Mouse (Mus musculus): ENCODE measurements at regions not wholly inside any gene's neighbourhood (a gene's known extent, or its start where the extent isn't known, plus 50 kb on each side); places are given as distances from the start of the nearest gene placed in this dataset.

DNA sequence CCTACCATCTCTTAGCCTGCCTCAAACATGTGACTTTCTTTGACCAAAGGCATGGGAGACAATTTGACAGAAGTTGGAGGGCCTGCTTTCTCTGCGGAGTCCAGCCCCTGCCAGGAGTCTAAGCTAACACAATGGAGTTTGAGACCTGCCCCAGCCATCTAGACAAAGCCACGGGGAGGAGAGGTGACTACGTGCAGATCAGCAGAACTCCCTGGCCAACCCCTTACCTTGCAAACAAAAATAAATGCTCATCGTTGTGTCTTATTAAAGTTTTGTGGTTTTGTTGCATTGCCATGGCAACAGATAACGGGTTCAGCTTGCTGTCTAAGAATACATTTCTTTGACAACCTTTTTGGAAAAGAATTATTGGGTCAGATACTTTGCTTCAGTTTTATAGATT is 282.2 kb upstream of the Stt3b start:
- Histone ChIP-seq H3ac (ENCODE audit: control insufficient read depth, insufficient read length) (no peak overlapping the region), H3K4me3 (no peak overlapping the region), H3K4me2 (ENCODE audit: low read depth) (no peak overlapping the region), H3K36me3 (ENCODE audit: control insufficient read depth, insufficient read depth) (no peaks in the 10 kb centered on the region), H3K27me3 (ENCODE audit: control insufficient read depth, insufficient read depth, insufficient read length) (no peaks in the 10 kb centered on the region), H3K79me2 (ENCODE audit: control insufficient read depth, insufficient read depth) (no peaks in the 10 kb centered on the region)
- TF ChIP-seq CEBPB (IDR thresholded peaks at IDR 0.05; ENCODE audit: insufficient read depth, poor library complexity, severe bottlenecking) (no peak), REST (IDR thresholded peaks at IDR 0.05; ENCODE audit: insufficient read depth, insufficient read length) (no peak), MYOD1 (IDR thresholded peaks at IDR 0.05; ENCODE audit: control insufficient read depth in 1 of 3, insufficient read length in 2 of 3, low read depth in 2 of 3) (no peak), SRF (IDR thresholded peaks at IDR 0.05; ENCODE audit: control insufficient read depth, insufficient read length, low read depth) (no peak), USF1 (IDR thresholded peaks at IDR 0.05; ENCODE audit: low read depth) (no peak), E2F4 (IDR thresholded peaks at IDR 0.05; ENCODE audit: insufficient read depth) (no peak), POLR2AphosphoS2 (IDR thresholded peaks at IDR 0.05; ENCODE audit: insufficient read length, low read depth) (no peak), MAX (IDR thresholded peaks at IDR 0.05; ENCODE audit: low read depth) (no peak), MYOG (IDR thresholded peaks at IDR 0.05; ENCODE audit: control insufficient read depth in 1 of 3, insufficient read depth in 1 of 3, insufficient read length in 2 of 3, low read depth in 2 of 3) (no peak), POLR2A (IDR thresholded peaks at IDR 0.05; ENCODE audit: insufficient read length, low read depth) (no peak), TCF3 (IDR thresholded peaks at IDR 0.05; ENCODE audit: insufficient read length, low read depth) (no peak), TCF12 (IDR thresholded peaks at IDR 0.05; ENCODE audit: insufficient read depth, poor library complexity, severe bottlenecking) (no peak)

DNA sequence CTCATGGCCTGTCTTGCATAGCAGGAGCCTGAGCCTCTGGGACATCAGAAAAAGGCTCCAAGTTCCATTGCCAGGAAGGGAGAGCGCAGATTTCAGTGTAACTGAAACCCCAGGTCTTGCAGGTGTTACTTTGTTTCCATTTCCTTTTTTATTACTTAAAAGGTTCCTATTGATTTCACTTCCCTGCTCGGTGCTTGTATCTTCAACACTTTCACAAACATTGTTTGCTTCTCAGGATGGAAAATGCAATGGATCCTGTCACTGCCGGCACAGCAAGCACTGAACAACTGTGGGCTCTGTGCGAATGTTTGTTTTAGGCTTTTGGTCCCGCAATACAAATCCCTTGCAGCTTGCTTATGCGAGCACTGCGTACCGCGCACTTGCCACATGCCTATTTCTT is 290.0 kb upstream of the Stt3b start:
- H3K27me3 ChIP-seq (ENCODE audit: control insufficient read depth, insufficient read depth, insufficient read length), result no peaks in the 10 kb centered on the region
- no peak overlapping the region for H3K4me3 ChIP-seq
- TF ChIP-seq TCF3 (IDR thresholded peaks at IDR 0.05; ENCODE audit: insufficient read length, low read depth) (no peak), E2F4 (IDR thresholded peaks at IDR 0.05; ENCODE audit: insufficient read depth) (no peak), SRF (IDR thresholded peaks at IDR 0.05; ENCODE audit: control insufficient read depth, insufficient read length, low read depth) (no peak), MYOG (IDR thresholded peaks at IDR 0.05; ENCODE audit: control insufficient read depth in 1 of 3, insufficient read depth in 1 of 3, insufficient read length in 2 of 3, low read depth in 2 of 3) (no peak), TCF12 (IDR thresholded peaks at IDR 0.05; ENCODE audit: insufficient read depth, poor library complexity, severe bottlenecking) (no peak), MAX (IDR thresholded peaks at IDR 0.05; ENCODE audit: low read depth) (no peak), CEBPB (IDR thresholded peaks at IDR 0.05; ENCODE audit: insufficient read depth, poor library complexity, severe bottlenecking) (no peak), REST (IDR thresholded peaks at IDR 0.05; ENCODE audit: insufficient read depth, insufficient read length) (no peak), USF1 (IDR thresholded peaks at IDR 0.05; ENCODE audit: low read depth) (no peak)
- no peaks in the 10 kb centered on the region for H3K36me3 ChIP-seq (ENCODE audit: control insufficient read depth, insufficient read depth)
- H3K4me2 ChIP-seq (ENCODE audit: low read depth), result no peak overlapping the region
- H3K79me2 ChIP-seq (ENCODE audit: control insufficient read depth, insufficient read depth), result no peaks in the 10 kb centered on the region
- no peak overlapping the region for H3ac ChIP-seq (ENCODE audit: control insufficient read depth, insufficient read length)

DNA sequence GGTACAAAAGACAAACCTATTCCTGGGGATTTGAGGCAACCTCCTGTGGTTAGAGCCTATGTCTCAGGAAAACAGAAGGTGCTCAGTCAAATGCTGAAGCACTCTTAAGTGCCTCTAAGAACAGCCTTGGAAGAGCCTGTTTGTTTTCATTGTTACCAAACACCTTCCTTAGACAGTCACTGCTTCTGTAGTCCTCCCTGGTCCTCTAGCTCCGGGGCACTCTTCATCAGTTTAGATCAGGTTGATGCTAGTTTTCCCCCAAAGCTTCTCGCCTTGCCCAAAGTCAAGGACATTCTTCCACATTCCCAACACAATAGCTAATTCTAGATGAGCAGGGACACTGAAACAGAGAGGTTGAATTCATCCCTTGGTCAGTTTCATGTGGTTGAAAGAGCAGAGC is 290.6 kb upstream of the Stt3b start:
- Histone ChIP-seq H3K4me2 (ENCODE audit: low read depth) (no peak overlapping the region), H3K79me2 (ENCODE audit: control insufficient read depth, insufficient read depth) (no peaks in the 10 kb centered on the region), H3K27me3 (ENCODE audit: control insufficient read depth, insufficient read depth, insufficient read length) (no peaks in the 10 kb centered on the region), H3K4me3 (no peak overlapping the region), H3K36me3 (ENCODE audit: control insufficient read depth, insufficient read depth) (no peaks in the 10 kb centered on the region), H3ac (ENCODE audit: control insufficient read depth, insufficient read length) (no peak overlapping the region)
- TF ChIP-seq CEBPB (IDR thresholded peaks at IDR 0.05; ENCODE audit: insufficient read depth, poor library complexity, severe bottlenecking), result no peak
- no peak for TF ChIP-seq MYOD1 (IDR thresholded peaks at IDR 0.05; ENCODE audit: control insufficient read depth in 1 of 3, insufficient read length in 2 of 3, low read depth in 2 of 3)
- TF ChIP-seq POLR2A (IDR thresholded peaks at IDR 0.05; ENCODE audit: insufficient read length, low read depth), result no peak
- TF ChIP-seq E2F4 (IDR thresholded peaks at IDR 0.05; ENCODE audit: insufficient read depth), result no peak
- TF ChIP-seq MYOG (IDR thresholded peaks at IDR 0.05; ENCODE audit: control insufficient read depth in 1 of 3, insufficient read depth in 1 of 3, insufficient read length in 2 of 3, low read depth in 2 of 3), result no peak
- TF ChIP-seq MAX (IDR thresholded peaks at IDR 0.05; ENCODE audit: low read depth), result no peak
- no peak for TF ChIP-seq TCF3 (IDR thresholded peaks at IDR 0.05; ENCODE audit: insufficient read length, low read depth)
- TF ChIP-seq REST (IDR thresholded peaks at IDR 0.05; ENCODE audit: insufficient read depth, insufficient read length), result no peak
- no peak for TF ChIP-seq POLR2AphosphoS2 (IDR thresholded peaks at IDR 0.05; ENCODE audit: insufficient read length, low read depth)
- no peak for TF ChIP-seq TCF12 (IDR thresholded peaks at IDR 0.05; ENCODE audit: insufficient read depth, poor library complexity, severe bottlenecking)
- no peak for TF ChIP-seq SRF (IDR thresholded peaks at IDR 0.05; ENCODE audit: control insufficient read depth, insufficient read length, low read depth)
- no peak for TF ChIP-seq USF1 (IDR thresholded peaks at IDR 0.05; ENCODE audit: low read depth)

DNA sequence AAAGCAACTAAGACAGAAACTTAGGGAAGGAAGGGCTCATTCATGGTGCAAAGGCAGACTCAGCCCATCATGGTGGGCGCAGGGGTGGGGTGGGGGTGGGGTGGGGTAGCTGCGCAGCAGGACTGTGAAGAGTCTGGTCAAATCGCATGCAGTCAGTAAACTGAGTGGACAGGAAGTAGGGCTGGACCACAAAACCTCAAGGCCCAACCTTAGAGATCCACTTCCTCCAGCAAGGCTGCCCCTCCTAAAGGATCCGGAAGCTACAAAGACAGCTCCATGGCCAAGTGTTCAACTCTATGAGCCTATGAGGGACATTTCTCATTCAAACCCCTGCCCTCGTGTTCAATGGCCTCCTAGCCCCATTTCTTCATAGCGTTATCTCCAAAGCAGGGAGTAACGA is 292.6 kb upstream of the Stt3b start:
- TF ChIP-seq CEBPB (IDR thresholded peaks at IDR 0.05; ENCODE audit: insufficient read depth, poor library complexity, severe bottlenecking) (no peak), MYOD1 (IDR thresholded peaks at IDR 0.05; ENCODE audit: control insufficient read depth in 1 of 3, insufficient read length in 2 of 3, low read depth in 2 of 3) (no peak), E2F4 (IDR thresholded peaks at IDR 0.05; ENCODE audit: insufficient read depth) (no peak), USF1 (IDR thresholded peaks at IDR 0.05; ENCODE audit: low read depth) (no peak), MYOG (IDR thresholded peaks at IDR 0.05; ENCODE audit: control insufficient read depth in 1 of 3, insufficient read depth in 1 of 3, insufficient read length in 2 of 3, low read depth in 2 of 3) (no peak), MAX (IDR thresholded peaks at IDR 0.05; ENCODE audit: low read depth) (no peak), POLR2A (IDR thresholded peaks at IDR 0.05; ENCODE audit: insufficient read length, low read depth) (no peak), TCF3 (IDR thresholded peaks at IDR 0.05; ENCODE audit: insufficient read length, low read depth) (no peak), TCF12 (IDR thresholded peaks at IDR 0.05; ENCODE audit: insufficient read depth, poor library complexity, severe bottlenecking) (no peak), SRF (IDR thresholded peaks at IDR 0.05; ENCODE audit: control insufficient read depth, insufficient read length, low read depth) (no peak), REST (IDR thresholded peaks at IDR 0.05; ENCODE audit: insufficient read depth, insufficient read length) (no peak), POLR2AphosphoS2 (IDR thresholded peaks at IDR 0.05; ENCODE audit: insufficient read length, low read depth) (no peak)
- H3K79me2 ChIP-seq (ENCODE audit: control insufficient read depth, insufficient read depth), result no peaks in the 10 kb centered on the region
- no peak overlapping the region for H3K4me2 ChIP-seq (ENCODE audit: low read depth)
- no peak overlapping the region for H3K4me3 ChIP-seq
- H3K27me3 ChIP-seq (ENCODE audit: control insufficient read depth, insufficient read depth, insufficient read length), result no peaks in the 10 kb centered on the region
- no peak overlapping the region for H3ac ChIP-seq (ENCODE audit: control insufficient read depth, insufficient read length)
- H3K36me3 ChIP-seq (ENCODE audit: control insufficient read depth, insufficient read depth), result no peaks in the 10 kb centered on the region

Measured in myocyte (in vitro differentiated cells).